Mouse (Mus musculus) yolk sac, embryonic 10.5 days (tissue): ENCODE results near the gene Osbpl10.
A peak's percentile ranks its signal among the peaks of the same experiment; 100 is the strongest.

ENCODE experiments used
- DNase-seq: peaks from one replicate; pipeline ENCODE4 v3.0.0-alpha.2; 2017; ENCODE audit warnings: low spot score

The Osbpl10 gene

GRCm38 (mm10) chr9:115034271-115034670, 55.9 kb downstream of the Osbpl10 start:
- DNase-seq: no peak

- DNase-seq: no peak
These were observed 56.4 kb downstream of the Osbpl10 start for GRCm38 (mm10) chr9:115034788-115035187.

- DNase-seq: no peak
These were observed 59.8 kb downstream of the Osbpl10 start for GRCm38 (mm10) chr9:115038215-115038614.

GRCm38 (mm10) chr9:115038686-115039085, 60.3 kb downstream of the Osbpl10 start:
- DNase-seq: no peak

- peak; percentile 16 for DNase-seq
These were observed 60.9 kb downstream of the Osbpl10 start for GRCm38 (mm10) chr9:115039245-115039644.

- peak; percentile 32 for DNase-seq
These were observed 64.2 kb downstream of the Osbpl10 start for GRCm38 (mm10) chr9:115042571-115042970.

- DNase-seq: no peak
These were observed 64.8 kb downstream of the Osbpl10 start for GRCm38 (mm10) chr9:115042971-115043706.

- DNase-seq: no peak
These were observed 65.8 kb downstream of the Osbpl10 start for GRCm38 (mm10) chr9:115043881-115044770.

GRCm38 (mm10) chr9:115045087-115045800, 66.9 kb downstream of the Osbpl10 start:
- no peak for DNase-seq

GRCm38 (mm10) chr9:115046701-115047100, 68.3 kb downstream of the Osbpl10 start:
- no peak for DNase-seq

- DNase-seq: peak; percentile 27
These were observed 70.0 kb downstream of the Osbpl10 start for GRCm38 (mm10) chr9:115048340-115048739.

- DNase-seq: no peak
These were observed 70.5 kb downstream of the Osbpl10 start for GRCm38 (mm10) chr9:115048861-115049260.

GRCm38 (mm10) chr9:115049981-115050720, 71.8 kb downstream of the Osbpl10 start:
- no peak for DNase-seq

GRCm38 (mm10) chr9:115051976-115052375, 73.6 kb downstream of the Osbpl10 start:
- DNase-seq: no peak

- no peak for DNase-seq
These were observed 75.4 kb downstream of the Osbpl10 start for GRCm38 (mm10) chr9:115053779-115054178.

GRCm38 (mm10) chr9:115055041-115055830, 76.9 kb downstream of the Osbpl10 start:
- DNase-seq: no peak

GRCm38 (mm10) chr9:115058806-115059205, 80.4 kb downstream of the Osbpl10 start:
- no peak for DNase-seq

- DNase-seq: no peak
These were observed 86.5 kb downstream of the Osbpl10 start for GRCm38 (mm10) chr9:115064834-115065233.

GRCm38 (mm10) chr9:115067071-115067470, 88.7 kb downstream of the Osbpl10 start:
- DNase-seq: no peak

- DNase-seq: no peak
These were observed 96.8 kb downstream of the Osbpl10 start for GRCm38 (mm10) chr9:115075191-115075590.
